Mouse (Mus musculus): Measurements from ENCODE around the gene Plrg1.

The Plrg1 gene

GRCm38 (mm10) chr3:83055281-83056038 is at the start of gene Plrg1:
Gene Plrg1 (plus strand): TSS chr3:83055522.
- DNase-seq: peak; percentile 100

GRCm38 (mm10) chr3:83007557-83007956 is 47.8 kb upstream of the Plrg1 start, which contains the start of gene Fgg:
Gene Fgg (plus strand): TSS chr3:83007724.
- no peak for DNase-seq

GRCm38 (mm10) chr3:83010291-83010690 is 45.0 kb upstream of the Plrg1 start:
- DNase-seq: no peak

GRCm38 (mm10) chr3:83011136-83011535 is 44.2 kb upstream of the Plrg1 start:
- no peak for DNase-seq

- DNase-seq: no peak
Observed at GRCm38 (mm10) chr3:83011565-83011964, 43.8 kb upstream of the Plrg1 start.

- no peak for DNase-seq
Observed at GRCm38 (mm10) chr3:83012636-83013035, 42.7 kb upstream of the Plrg1 start.

GRCm38 (mm10) chr3:83013951-83014350 is 41.4 kb upstream of the Plrg1 start:
- DNase-seq: no peak

- DNase-seq: no peak
Observed at GRCm38 (mm10) chr3:83016236-83016635, 39.1 kb upstream of the Plrg1 start.

GRCm38 (mm10) chr3:83020387-83020786 is 34.9 kb upstream of the Plrg1 start:
- DNase-seq: no peak

- no peak for DNase-seq
Observed at GRCm38 (mm10) chr3:83021176-83021575, 34.1 kb upstream of the Plrg1 start.

- DNase-seq: no peak
Observed at GRCm38 (mm10) chr3:83025036-83025435, 30.3 kb upstream of the Plrg1 start.

- no peak for DNase-seq
Observed at GRCm38 (mm10) chr3:83025475-83026301, 29.6 kb upstream of the Plrg1 start, which contains the start of gene Fga. Gene Fga (plus strand): TSS chr3:83026076.

- DNase-seq: no peak
Observed at GRCm38 (mm10) chr3:83027546-83028251, 27.6 kb upstream of the Plrg1 start.

- DNase-seq: no peak
Observed at GRCm38 (mm10) chr3:83030331-83030730, 25.0 kb upstream of the Plrg1 start.

GRCm38 (mm10) chr3:83032746-83033308 is 22.5 kb upstream of the Plrg1 start:
- no peak for DNase-seq

GRCm38 (mm10) chr3:83033801-83034200 is 21.5 kb upstream of the Plrg1 start:
- no peak for DNase-seq

- no peak for DNase-seq
Observed at GRCm38 (mm10) chr3:83038865-83039264, 16.5 kb upstream of the Plrg1 start.

- no peak for DNase-seq
Observed at GRCm38 (mm10) chr3:83039666-83040065, 15.7 kb upstream of the Plrg1 start.

- DNase-seq: no peak
Observed at GRCm38 (mm10) chr3:83042451-83042850, 12.9 kb upstream of the Plrg1 start.

- DNase-seq: no peak
Observed at GRCm38 (mm10) chr3:83046649-83047048, 8.7 kb upstream of the Plrg1 start.

- no peak for DNase-seq
Observed at GRCm38 (mm10) chr3:83049680-83050079, 5.6 kb upstream of the Plrg1 start, which contains the start of gene Fgb. Gene Fgb (minus strand): TSS chr3:83049863.

- no peak for DNase-seq
Observed at GRCm38 (mm10) chr3:83050661-83051060, 4.7 kb upstream of the Plrg1 start.

- no peak for DNase-seq
Observed at GRCm38 (mm10) chr3:83052102-83052501, 3.2 kb upstream of the Plrg1 start.
